Mouse (Mus musculus) myocyte (in vitro differentiated cells): ENCODE measurements around the gene Pradc1. TPM values are rescaled to one million over a fixed set of nuclear protein-coding genes. Genes with fewer than 3 reads are reported as not detected.
A peak's percentile ranks its signal among the peaks of the same experiment; 100 is the strongest.

Source experiments
- H3K27me3 ChIP-seq: one replicate; pipeline ENCODE4 v1.6.1; 2011; ENCODE audit not compliant: control insufficient read depth, insufficient read depth, insufficient read length
- H3K36me3 ChIP-seq: one replicate; pipeline ENCODE4 v1.6.1; 2011; ENCODE audit not compliant: control insufficient read depth, insufficient read depth
- H3K4me2 ChIP-seq: one replicate; pipeline ENCODE4 v1.6.1; 2011; ENCODE audit warnings: low read depth, control low read depth
- H3K4me3 ChIP-seq: one replicate; pipeline ENCODE4 v1.5.1; 2011; ENCODE audit warnings: mild to moderate bottlenecking, control low read depth, moderate library complexity
- H3K79me2 ChIP-seq: one replicate; pipeline ENCODE4 v1.6.1; 2011; ENCODE audit not compliant: control insufficient read depth, insufficient read depth
- H3ac ChIP-seq: one replicate; pipeline ENCODE4 v1.6.1; 2011; ENCODE audit not compliant: control insufficient read depth, insufficient read length
- CEBPB ChIP-seq: IDR thresholded peaks from 2 replicates; pipeline ENCODE4 v1.6.1; 2011; ENCODE audit warnings: mild to moderate bottlenecking, moderate library complexity; ENCODE audit not compliant: poor library complexity, insufficient read depth, severe bottlenecking
- E2F4 ChIP-seq: IDR thresholded peaks from one replicate; pipeline ENCODE4 v1.6.1; 2011; ENCODE audit warnings: mild to moderate bottlenecking, control low read depth, moderate library complexity; ENCODE audit not compliant: insufficient read depth
- MAX ChIP-seq: IDR thresholded peaks from one replicate; pipeline ENCODE4 v1.6.1; 2011; ENCODE audit warnings: low read depth, mild to moderate bottlenecking, control low read depth
- MYOD1 ChIP-seq, 3 experiments: IDR thresholded peaks; one replicate each; pipeline ENCODE4 v1.6.1; 2011; ENCODE audit warnings: control low read depth in 2 of 3, low read depth in 2 of 3, mild to moderate bottlenecking in 2 of 3, moderate library complexity in 1 of 3; ENCODE audit not compliant: insufficient read length in 2 of 3, control insufficient read depth in 1 of 3
- MYOG ChIP-seq, 3 experiments: IDR thresholded peaks; one replicate each; pipeline ENCODE4 v1.6.1; 2011; ENCODE audit warnings: control low read depth in 2 of 3, low read depth in 2 of 3, mild to moderate bottlenecking in 2 of 3; ENCODE audit not compliant: insufficient read length in 2 of 3, control insufficient read depth in 1 of 3, insufficient read depth in 1 of 3
- POLR2A ChIP-seq: IDR thresholded peaks from one replicate; pipeline ENCODE4 v1.6.1; 2011; ENCODE audit warnings: low read depth, mild to moderate bottlenecking, control low read depth, moderate library complexity; ENCODE audit not compliant: insufficient read length
- POLR2AphosphoS2 ChIP-seq: IDR thresholded peaks from one replicate; pipeline ENCODE4 v1.6.1; 2011; ENCODE audit warnings: low read depth, control low read depth; ENCODE audit not compliant: insufficient read length
- REST ChIP-seq: IDR thresholded peaks from one replicate; pipeline ENCODE4 v1.6.1; 2011; ENCODE audit warnings: mild to moderate bottlenecking, control low read depth, moderate library complexity; ENCODE audit not compliant: insufficient read depth, insufficient read length
- SRF ChIP-seq: IDR thresholded peaks from one replicate; pipeline ENCODE4 v1.6.1; 2011; ENCODE audit warnings: low read depth; ENCODE audit not compliant: control insufficient read depth, insufficient read length
- TCF12 ChIP-seq: IDR thresholded peaks from one replicate; pipeline ENCODE4 v1.6.1; 2011; ENCODE audit warnings: mild to moderate bottlenecking, control low read depth; ENCODE audit not compliant: poor library complexity, insufficient read depth, severe bottlenecking
- TCF3 ChIP-seq: IDR thresholded peaks from one replicate; pipeline ENCODE4 v1.6.1; 2011; ENCODE audit warnings: low read depth, control low read depth; ENCODE audit not compliant: insufficient read length
- USF1 ChIP-seq: IDR thresholded peaks from one replicate; pipeline ENCODE4 v1.6.1; 2011; ENCODE audit warnings: low read depth, mild to moderate bottlenecking, control low read depth, moderate library complexity
- polyA plus RNA-seq: library from polyadenylated mRNA; unstranded; fragments of >200 nt; fragmentation: generic; extraction: Trizol; gene quantifications from one replicate; pipeline ENCODE4 v1.2.1, GENCODE M21; 2012; ENCODE audit warnings: missing spikeins

Gene Pradc1
- polyA plus RNA-seq, 1 experiment: 17.6 TPM

- Histone ChIP-seq H3K4me2 (no peak overlapping the region), H3K27me3 (peaks cover 27% of the 10 kb centered on the region), H3K79me2 (no peaks in the 10 kb centered on the region), H3K4me3 (no peak overlapping the region), H3K36me3 (no peaks in the 10 kb centered on the region), H3ac (no peak overlapping the region)
- no peak for TF ChIP-seq MYOD1 (IDR thresholded peaks at IDR 0.05; ENCODE audit: control insufficient read depth in 1 of 3, insufficient read length in 2 of 3, low read depth in 2 of 3)
- no peak for TF ChIP-seq E2F4
- TF ChIP-seq TCF3: no peak
- no peak for TF ChIP-seq MYOG (IDR thresholded peaks at IDR 0.05; ENCODE audit: control insufficient read depth in 1 of 3, insufficient read depth in 1 of 3, insufficient read length in 2 of 3, low read depth in 2 of 3)
- no peak for TF ChIP-seq CEBPB
- no peak for TF ChIP-seq USF1
- TF ChIP-seq POLR2AphosphoS2: no peak
- no peak for TF ChIP-seq MAX
- TF ChIP-seq POLR2A: no peak
- no peak for TF ChIP-seq TCF12
- TF ChIP-seq SRF: no peak
- no peak for TF ChIP-seq REST
Measured at GRCm38 (mm10) chr6:85475581-85475980, 23.8 kb upstream of the Pradc1 start.

- no peak overlapping the region for H3K4me2 ChIP-seq
- peaks cover 1% of the 10 kb centered on the region for H3K27me3 ChIP-seq
- H3K36me3 ChIP-seq: peaks cover 15% of the 10 kb centered on the region
- H3K4me3 ChIP-seq: no peak overlapping the region
- no peak for TF ChIP-seq SRF
- TF ChIP-seq MYOD1 (IDR thresholded peaks at IDR 0.05; ENCODE audit: control insufficient read depth in 1 of 3, insufficient read length in 2 of 3, low read depth in 2 of 3): peak in 2 of 3 experiments; percentile 66 to 72
- H3K79me2 ChIP-seq: no peaks in the 10 kb centered on the region
- H3ac ChIP-seq: no peak overlapping the region
Measured at GRCm38 (mm10) chr6:85472542-85472941, 20.8 kb upstream of the Pradc1 start.

- H3K4me2 ChIP-seq: no peak overlapping the region
- TF ChIP-seq TCF3: no peak
- no peak for TF ChIP-seq USF1
- no peak for TF ChIP-seq REST
- TF ChIP-seq SRF: no peak
- no peak for TF ChIP-seq MYOD1 (IDR thresholded peaks at IDR 0.05; ENCODE audit: control insufficient read depth in 1 of 3, insufficient read length in 2 of 3, low read depth in 2 of 3)
- no peak for TF ChIP-seq E2F4
- TF ChIP-seq MYOG (IDR thresholded peaks at IDR 0.05; ENCODE audit: control insufficient read depth in 1 of 3, insufficient read depth in 1 of 3, insufficient read length in 2 of 3, low read depth in 2 of 3): no peak
- no peak for TF ChIP-seq POLR2A
- TF ChIP-seq TCF12: no peak
- no peak for TF ChIP-seq MAX
- TF ChIP-seq POLR2AphosphoS2: no peak
- TF ChIP-seq CEBPB: no peak
- H3K4me3 ChIP-seq: no peak overlapping the region
- H3K27me3 ChIP-seq: no peaks in the 10 kb centered on the region
- H3ac ChIP-seq: no peak overlapping the region
- H3K36me3 ChIP-seq: peaks cover 19% of the 10 kb centered on the region
- H3K79me2 ChIP-seq: no peaks in the 10 kb centered on the region
Measured at GRCm38 (mm10) chr6:85471962-85472361, 20.2 kb upstream of the Pradc1 start.

- H3K4me3 ChIP-seq: no peak overlapping the region
- TF ChIP-seq USF1 (no peak), POLR2AphosphoS2 (peak; percentile 81)
- peaks cover 40% of the 10 kb centered on the region for H3K36me3 ChIP-seq
- H3K4me2 ChIP-seq: no peak overlapping the region
- no peak overlapping the region for H3ac ChIP-seq
- H3K27me3 ChIP-seq: no peaks in the 10 kb centered on the region
- H3K79me2 ChIP-seq: no peaks in the 10 kb centered on the region
Measured at GRCm38 (mm10) chr6:85469660-85470430, 18.1 kb upstream of the Pradc1 start.

- Histone ChIP-seq H3K27me3 (no peaks in the 10 kb centered on the region), H3K4me3 (no peak overlapping the region), H3ac (no peak overlapping the region), H3K4me2 (no peak overlapping the region), H3K36me3 (peaks cover 83% of the 10 kb centered on the region), H3K79me2 (no peaks in the 10 kb centered on the region)
- TF ChIP-seq REST (no peak), POLR2A (no peak), CEBPB (no peak), POLR2AphosphoS2 (no peak), USF1 (no peak), E2F4 (no peak), MYOG (IDR thresholded peaks at IDR 0.05; ENCODE audit: control insufficient read depth in 1 of 3, insufficient read depth in 1 of 3, insufficient read length in 2 of 3, low read depth in 2 of 3) (no peak), TCF12 (no peak), TCF3 (no peak), MYOD1 (IDR thresholded peaks at IDR 0.05; ENCODE audit: control insufficient read depth in 1 of 3, insufficient read length in 2 of 3, low read depth in 2 of 3) (no peak), SRF (no peak), MAX (no peak)
Measured at GRCm38 (mm10) chr6:85465381-85465780, 13.6 kb upstream of the Pradc1 start.
